Mouse (Mus musculus): ENCODE results near the gene Eno3. TPM values are rescaled to one million over a fixed set of nuclear protein-coding genes. Genes with fewer than 3 reads are reported as not detected.

The Eno3 gene
- polyA plus RNA-seq, 1 experiment from 2014 or later, result 5.9 TPM

DNA sequence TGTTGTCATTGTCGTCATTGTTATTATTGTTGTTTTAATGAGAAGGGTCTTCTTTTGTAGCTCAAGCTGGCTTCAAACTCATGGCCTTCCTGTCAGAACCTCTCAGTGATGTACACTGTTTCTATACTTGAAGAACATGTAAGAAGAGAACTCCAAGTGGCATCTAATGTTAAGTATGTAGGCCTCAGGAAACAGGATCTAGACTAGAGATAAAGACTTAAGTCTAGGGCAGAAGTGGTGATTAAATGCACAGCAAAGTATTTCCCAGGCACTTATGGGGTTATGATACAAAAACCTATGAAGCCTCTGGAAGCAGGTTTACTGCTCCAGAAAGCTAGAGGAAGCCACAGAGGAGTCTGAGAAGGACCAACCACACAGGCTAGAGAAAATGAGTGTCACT is 18.7 kb upstream of the Eno3 start:
- Histone ChIP-seq H3K4me3 (ENCODE audit: low read depth, low read length) (no peak overlapping the region), H3K27me3 (replicated peaks; ENCODE audit: control insufficient read depth, insufficient read depth, low read length) (no peaks in the 10 kb centered on the region), H3K9ac (ENCODE audit: low read length) (no peak overlapping the region), H3K27ac (ENCODE audit: low read depth, low read length) (no peak overlapping the region), H3K4me1 (ENCODE audit: control insufficient read depth, insufficient read depth, low read length) (no peaks in the 10 kb centered on the region), H3K4me2 (ENCODE audit: low read length) (no peak overlapping the region), H3K36me3 (ENCODE audit: control insufficient read depth, insufficient read depth, low read length) (peaks cover 7% of the 10 kb centered on the region; the same call in 1 of the 2 replicates), H3K9me3 (replicated peaks; ENCODE audit: control insufficient read depth, low read length) (no peaks in the 10 kb centered on the region)
- 90% methylated on average over 1 of the region's 1 CpGs for WGBS
- ATAC-seq (no peak), DNase-seq (ENCODE audit: low spot score) (no peak)

DNA sequence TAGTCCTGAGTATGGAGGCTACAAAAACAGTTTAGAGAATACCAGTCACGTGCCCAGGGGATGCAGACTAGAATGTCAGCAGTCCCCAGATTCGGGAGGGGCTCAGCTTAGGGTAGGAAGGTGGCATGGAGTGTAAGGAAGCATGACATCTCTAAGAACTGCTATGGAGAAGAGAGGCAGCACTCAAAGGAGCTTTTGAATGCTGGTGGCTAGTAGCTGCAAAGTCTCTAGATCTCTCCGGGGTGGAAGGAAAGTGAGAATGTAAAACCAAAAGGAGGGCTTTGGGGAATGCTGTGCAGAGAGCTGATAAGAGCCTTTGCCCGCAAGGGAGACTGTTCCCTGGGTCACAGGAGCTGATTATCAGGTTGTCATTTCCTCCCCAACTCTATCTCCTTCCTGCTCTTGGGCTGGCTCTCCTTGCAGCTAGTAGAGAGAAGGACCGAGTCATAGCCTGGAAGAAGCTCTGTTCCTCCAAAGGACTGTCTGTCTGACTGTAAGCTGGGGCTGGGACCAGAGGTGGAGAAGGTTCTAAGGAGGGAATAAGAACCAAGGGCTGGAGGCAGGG is 18.2 kb upstream of the Eno3 start, which contains the start of gene Gp1ba:
Gene Gp1ba, plus strand, starts transcription at position 409 of the 565 bp plus-strand sequence.
- DNase-seq (ENCODE audit: low spot score) (no peak), ATAC-seq (no peak)
- Histone ChIP-seq H3K4me1 (ENCODE audit: control insufficient read depth, insufficient read depth, low read length) (no peaks in the 10 kb centered on the region), H3K9me3 (replicated peaks; ENCODE audit: control insufficient read depth, low read length) (no peaks in the 10 kb centered on the region), H3K36me3 (ENCODE audit: control insufficient read depth, insufficient read depth, low read length) (peaks cover 7% of the 10 kb centered on the region; the same call in 1 of the 2 replicates), H3K27me3 (replicated peaks; ENCODE audit: control insufficient read depth, insufficient read depth, low read length) (no peaks in the 10 kb centered on the region), H3K27ac (ENCODE audit: low read depth, low read length) (no peak within 1 kb of the TSS), H3K4me3 (ENCODE audit: low read depth, low read length) (no peak within 1 kb of the TSS), H3K4me2 (ENCODE audit: low read length) (no peak within 1 kb of the TSS), H3K9ac (ENCODE audit: low read length) (no peak within 1 kb of the TSS)
- WGBS, result 49% methylated on average over 5 of the region's 5 CpGs

DNA sequence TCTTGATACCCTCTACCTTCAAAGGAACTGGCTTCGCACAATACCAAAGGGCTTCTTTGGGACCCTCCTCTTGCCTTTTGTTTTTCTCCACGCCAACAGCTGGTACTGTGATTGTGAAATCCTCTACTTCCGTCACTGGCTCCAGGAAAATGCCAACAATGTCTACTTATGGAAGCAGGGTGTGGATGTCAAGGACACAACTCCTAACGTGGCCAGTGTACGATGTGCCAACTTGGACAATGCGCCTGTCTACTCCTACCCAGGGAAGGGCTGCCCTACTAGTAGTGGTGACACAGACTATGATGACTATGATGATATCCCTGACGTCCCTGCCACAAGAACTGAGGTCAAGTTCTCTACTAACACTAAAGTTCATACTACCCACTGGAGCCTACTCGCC is 17.0 kb upstream of the Eno3 start:
- WGBS, result 88% methylated on average over 8 of the region's 8 CpGs
- no peak overlapping the region for H3K9ac ChIP-seq (ENCODE audit: low read length)
- H3K4me2 ChIP-seq (ENCODE audit: low read length), result no peak overlapping the region
- no peaks in the 10 kb centered on the region for H3K4me1 ChIP-seq (ENCODE audit: control insufficient read depth, insufficient read depth, low read length)
- H3K27ac ChIP-seq (ENCODE audit: low read depth, low read length), result no peak overlapping the region
- no peaks in the 10 kb centered on the region for H3K9me3 ChIP-seq (replicated peaks; ENCODE audit: control insufficient read depth, low read length)
- DNase-seq (ENCODE audit: low spot score) (no peak), ATAC-seq (no peak)
- H3K4me3 ChIP-seq (ENCODE audit: low read depth, low read length), result no peak overlapping the region
- peaks cover 15% of the 10 kb centered on the region for H3K36me3 ChIP-seq (ENCODE audit: control insufficient read depth, insufficient read depth, low read length)
- no peaks in the 10 kb centered on the region for H3K27me3 ChIP-seq (replicated peaks; ENCODE audit: control insufficient read depth, insufficient read depth, low read length)

DNA sequence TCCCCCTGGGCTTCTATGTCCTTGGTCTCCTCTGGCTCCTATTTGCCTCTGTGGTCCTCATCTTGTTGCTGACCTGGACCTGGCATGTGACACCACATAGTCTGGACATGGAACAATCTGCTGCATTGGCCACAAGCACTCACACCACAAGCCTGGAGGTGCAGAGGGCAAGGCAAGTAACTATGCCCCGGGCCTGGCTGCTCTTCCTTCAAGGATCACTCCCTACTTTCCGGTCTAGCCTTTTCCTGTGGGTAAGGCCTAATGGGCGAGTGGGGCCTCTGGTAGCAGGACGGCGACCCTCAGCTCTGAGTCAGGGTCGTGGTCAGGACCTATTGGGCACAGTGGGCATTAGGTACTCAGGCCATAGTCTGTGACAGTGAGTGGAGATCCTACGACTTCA is 15.8 kb upstream of the Eno3 start:
- ATAC-seq (no peak), DNase-seq (ENCODE audit: low spot score) (no peak)
- Histone ChIP-seq H3K9ac (ENCODE audit: low read length) (no peak overlapping the region), H3K36me3 (ENCODE audit: control insufficient read depth, insufficient read depth, low read length) (peaks cover 21% of the 10 kb centered on the region), H3K27me3 (replicated peaks; ENCODE audit: control insufficient read depth, insufficient read depth, low read length) (no peaks in the 10 kb centered on the region), H3K4me2 (ENCODE audit: low read length) (no peak overlapping the region), H3K9me3 (replicated peaks; ENCODE audit: control insufficient read depth, low read length) (no peaks in the 10 kb centered on the region), H3K4me3 (ENCODE audit: low read depth, low read length) (no peak overlapping the region), H3K27ac (ENCODE audit: low read depth, low read length) (no peak overlapping the region), H3K4me1 (ENCODE audit: control insufficient read depth, insufficient read depth, low read length) (peaks cover 7% of the 10 kb centered on the region)
- WGBS, result 90% methylated on average over 7 of the region's 7 CpGs

DNA sequence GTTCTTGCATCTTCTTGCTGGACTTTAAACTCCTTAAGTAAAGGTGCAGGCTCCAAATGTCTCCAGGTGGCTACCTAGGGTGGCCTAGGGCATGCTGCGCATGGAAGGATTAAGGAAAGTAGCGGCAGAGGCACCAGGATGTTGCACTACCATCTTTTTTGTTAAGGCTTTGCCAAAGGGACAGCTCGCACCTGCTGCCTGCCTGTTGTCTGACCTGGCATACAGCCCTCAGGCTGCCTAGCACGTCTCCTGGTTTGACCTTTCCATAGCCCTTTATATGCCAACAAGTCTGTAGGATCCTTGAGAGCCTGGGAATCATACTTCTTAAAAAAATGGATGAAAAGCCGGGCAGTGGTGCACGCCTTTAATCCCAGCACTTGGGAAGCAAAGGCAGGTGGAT is 14.0 kb upstream of the Eno3 start:
- H3K27ac ChIP-seq (ENCODE audit: low read depth, low read length), result no peak overlapping the region
- no peaks in the 10 kb centered on the region for H3K27me3 ChIP-seq (replicated peaks; ENCODE audit: control insufficient read depth, insufficient read depth, low read length)
- H3K9me3 ChIP-seq (replicated peaks; ENCODE audit: control insufficient read depth, low read length), result no peaks in the 10 kb centered on the region
- peaks cover 12% of the 10 kb centered on the region for H3K4me1 ChIP-seq (ENCODE audit: control insufficient read depth, insufficient read depth, low read length)
- peaks cover 21% of the 10 kb centered on the region for H3K36me3 ChIP-seq (ENCODE audit: control insufficient read depth, insufficient read depth, low read length)
- ATAC-seq (no peak), DNase-seq (ENCODE audit: low spot score) (no peak)
- no peak overlapping the region for H3K9ac ChIP-seq (ENCODE audit: low read length)
- WGBS, result 94% methylated on average over 6 of the region's 6 CpGs
- no peak overlapping the region for H3K4me3 ChIP-seq (ENCODE audit: low read depth, low read length)
- no peak overlapping the region for H3K4me2 ChIP-seq (ENCODE audit: low read length)

DNA sequence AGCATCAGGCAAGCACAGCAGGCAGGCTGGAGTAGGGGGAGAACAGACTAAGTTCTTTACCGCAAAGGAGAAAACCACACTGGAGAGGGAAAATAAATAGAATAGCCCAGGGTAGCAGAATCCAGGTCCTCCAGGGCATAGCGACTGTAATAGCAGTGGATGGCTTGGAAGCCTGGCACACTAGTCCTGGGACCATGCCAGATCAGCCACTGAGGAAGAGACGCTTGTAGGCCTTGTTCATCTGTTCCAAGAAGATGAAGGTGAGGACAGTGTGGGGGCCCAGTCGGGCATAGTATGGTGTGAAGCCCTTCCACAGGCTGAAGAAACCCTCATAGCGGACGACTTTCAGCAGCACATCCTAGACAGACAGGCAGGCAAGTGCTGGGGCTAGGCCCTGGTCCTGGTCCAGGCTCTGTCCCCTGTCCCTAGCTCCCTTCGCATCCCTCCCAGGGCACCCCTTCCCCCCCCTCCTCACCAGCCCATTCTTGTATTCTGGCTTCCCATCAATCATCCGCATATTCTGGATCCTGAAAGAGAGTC is 12.4 kb upstream of the Eno3 start:
- Histone ChIP-seq H3K27ac (ENCODE audit: low read depth, low read length) (no peak overlapping the region), H3K9me3 (replicated peaks; ENCODE audit: control insufficient read depth, low read length) (no peaks in the 10 kb centered on the region), H3K27me3 (replicated peaks; ENCODE audit: control insufficient read depth, insufficient read depth, low read length) (no peaks in the 10 kb centered on the region), H3K4me3 (ENCODE audit: low read depth, low read length) (no peak overlapping the region), H3K4me1 (ENCODE audit: control insufficient read depth, insufficient read depth, low read length) (peaks cover 21% of the 10 kb centered on the region), H3K36me3 (ENCODE audit: control insufficient read depth, insufficient read depth, low read length) (peaks cover 36% of the 10 kb centered on the region), H3K9ac (ENCODE audit: low read length) (no peak overlapping the region), H3K4me2 (ENCODE audit: low read length) (no peak overlapping the region)
- 94% methylated on average over 8 of the region's 8 CpGs for WGBS
- DNase-seq (ENCODE audit: low spot score) (no peak), ATAC-seq (no peak)

DNA sequence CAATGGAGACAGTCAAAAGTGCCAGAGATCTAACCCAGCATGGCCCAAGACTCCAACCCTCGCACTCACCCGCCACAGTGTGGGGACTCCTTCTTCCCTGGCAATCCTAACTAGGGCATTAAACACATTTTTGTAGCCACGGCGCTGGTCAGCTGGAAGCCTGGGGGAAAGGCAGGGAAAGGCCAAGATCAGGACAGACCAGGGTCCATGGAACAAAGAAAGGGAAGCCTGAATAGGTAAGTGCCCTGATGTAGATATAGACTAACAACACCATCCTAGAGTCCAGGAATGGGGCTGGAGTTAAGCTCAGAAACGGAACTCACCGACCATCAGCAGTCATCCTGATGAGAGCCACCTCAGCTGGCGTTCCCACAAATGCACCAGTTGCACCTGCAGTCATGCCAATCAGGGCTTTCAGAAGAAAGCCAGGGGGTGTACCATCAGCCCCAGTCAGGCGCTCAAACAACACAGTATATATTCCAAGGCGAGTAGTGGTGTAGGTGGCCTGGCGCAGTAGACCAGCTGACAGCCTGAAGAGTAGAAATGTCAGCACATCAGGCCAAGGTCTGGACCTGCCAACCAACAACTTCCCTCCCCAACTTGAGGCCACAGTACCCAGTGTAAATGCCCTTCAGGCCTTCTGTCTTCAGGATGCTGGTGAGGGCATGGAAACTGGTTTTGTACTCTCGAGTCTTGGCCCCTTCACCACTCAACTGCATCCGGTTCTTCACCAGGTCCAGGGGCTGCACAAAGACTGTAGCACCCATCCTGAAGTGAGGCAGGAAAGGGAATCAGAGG is 11.3 kb upstream of the Eno3 start:
- Histone ChIP-seq H3K9me3 (replicated peaks; ENCODE audit: control insufficient read depth, low read length) (no peaks in the 10 kb centered on the region), H3K4me3 (ENCODE audit: low read depth, low read length) (peak overlapping the region; percentile 61), H3K27ac (ENCODE audit: low read depth, low read length) (no peak overlapping the region), H3K4me2 (ENCODE audit: low read length) (peak overlapping the region; percentile 86), H3K27me3 (replicated peaks; ENCODE audit: control insufficient read depth, insufficient read depth, low read length) (no peaks in the 10 kb centered on the region), H3K9ac (ENCODE audit: low read length) (peak overlapping the region; percentile 88), H3K4me1 (ENCODE audit: control insufficient read depth, insufficient read depth, low read length) (peaks cover 21% of the 10 kb centered on the region), H3K36me3 (ENCODE audit: control insufficient read depth, insufficient read depth, low read length) (peaks cover 46% of the 10 kb centered on the region)
- 89% methylated on average over 12 of the region's 12 CpGs for WGBS
- ATAC-seq (no peak), DNase-seq (ENCODE audit: low spot score) (no peak)

DNA sequence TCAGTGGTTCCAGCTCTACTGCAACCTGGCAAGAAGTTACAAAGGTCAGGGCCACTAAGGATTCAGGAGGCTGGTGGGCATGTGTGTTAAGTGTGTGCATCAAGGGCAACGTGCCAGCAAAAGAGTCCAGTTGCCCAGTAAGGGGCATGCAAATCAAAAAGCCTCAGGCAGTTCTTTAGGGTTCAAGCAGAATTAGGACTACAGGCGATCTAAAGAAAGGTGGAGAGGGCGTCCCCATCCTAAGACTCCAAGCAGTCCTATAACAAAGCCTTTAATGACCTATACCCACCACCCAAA is 10.8 kb upstream of the Eno3 start:
- peaks cover 21% of the 10 kb centered on the region for H3K4me1 ChIP-seq (ENCODE audit: control insufficient read depth, insufficient read depth, low read length)
- H3K9me3 ChIP-seq (replicated peaks; ENCODE audit: control insufficient read depth, low read length), result no peaks in the 10 kb centered on the region
- ATAC-seq, result no peak
- H3K36me3 ChIP-seq (ENCODE audit: control insufficient read depth, insufficient read depth, low read length), result peaks cover 52% of the 10 kb centered on the region
- H3K27me3 ChIP-seq (replicated peaks; ENCODE audit: control insufficient read depth, insufficient read depth, low read length), result no peaks in the 10 kb centered on the region
- peak overlapping the region; percentile 79 for H3K27ac ChIP-seq (ENCODE audit: low read depth, low read length)
- WGBS, result 18% methylated on average over 3 of the region's 3 CpGs
- peak overlapping the region; percentile 88 for H3K9ac ChIP-seq (ENCODE audit: low read length)
- peak overlapping the region; percentile 61 for H3K4me3 ChIP-seq (ENCODE audit: low read depth, low read length)
- DNase-seq (ENCODE audit: low spot score), result no peak
- H3K4me2 ChIP-seq (ENCODE audit: low read length), result peak overlapping the region; percentile 86
